Mouse (Mus musculus): ENCODE measurements around the gene Olfr1424. TPM values are rescaled to one million over a fixed set of nuclear protein-coding genes. Genes with fewer than 3 reads are reported as not detected.
"Not testable (repeated sequence)": the region's sequence is repeated elsewhere in the genome, so short reads cannot be mapped to it uniquely, and the experiment has no call there.

Gene Olfr1424
- polyA plus RNA-seq (2014; fragmentation: Nextera tagmentation; extraction: Ambion mirVana): not detected in 2 replicates

DNA sequence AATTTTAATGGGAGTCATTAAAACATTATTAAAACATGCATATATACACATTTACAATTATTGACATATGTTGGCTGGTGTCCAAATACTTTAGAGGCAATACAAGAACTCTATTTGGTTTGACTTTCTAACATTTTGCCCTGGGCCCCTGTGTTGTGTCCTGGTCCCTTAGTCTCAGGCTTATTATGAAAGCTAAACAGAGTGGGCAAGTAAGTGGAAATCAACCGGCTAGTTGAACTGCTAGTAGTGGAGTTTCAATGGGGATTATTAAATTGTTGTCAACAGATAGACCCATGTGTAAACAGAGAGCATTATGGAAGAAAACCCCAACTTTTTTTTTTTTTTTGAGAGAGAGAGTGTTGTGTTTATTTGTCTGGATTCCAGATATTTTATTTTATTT, at the start of gene Olfr1424:
TSS of gene Olfr1424 (minus strand) at position 101 of the 400 bp plus-strand sequence.
- not testable (repeated sequence) for H3K36me3 ChIP-seq (ENCODE audit: control insufficient read depth, insufficient read depth, low read length); H3K9ac ChIP-seq (ENCODE audit: low read length); H3K9me3 ChIP-seq (ENCODE audit: control insufficient read depth, low read length); H3K4me2 ChIP-seq (ENCODE audit: low read depth, severe bottlenecking); H3K27me3 ChIP-seq (ENCODE audit: control insufficient read depth, insufficient read depth, low read length); H3K27ac ChIP-seq (replicated peaks; ENCODE audit: low read depth, low read length); DNase-seq (ENCODE audit: low spot score); H3K4me3 ChIP-seq (ENCODE audit: low read depth, low read length); ATAC-seq (ENCODE audit: insufficient number of reproducible peaks, low FRiP score, low TSS enrichment, low read depth); H3K4me1 ChIP-seq (ENCODE audit: control insufficient read depth, insufficient read depth, low read length)
- 94% methylated on average over 1 of the region's 1 CpGs for WGBS

DNA sequence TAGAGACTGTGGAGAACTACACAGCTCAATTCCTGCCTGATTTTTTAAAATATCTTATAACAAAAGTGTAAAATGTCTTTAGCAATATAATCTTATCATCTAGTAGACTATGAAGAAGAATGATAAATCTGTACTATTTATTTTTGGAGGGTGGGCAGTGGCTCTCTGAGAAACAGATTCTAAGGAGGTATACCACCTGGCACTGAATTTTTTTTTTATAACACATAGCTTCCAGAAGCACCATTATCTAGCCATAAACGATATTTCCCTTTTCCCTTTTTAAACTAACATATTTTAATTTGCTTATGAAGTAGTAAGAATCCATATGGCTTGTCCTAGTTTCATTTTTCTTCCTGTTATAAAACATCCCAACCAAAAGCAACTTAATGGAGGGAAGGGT, 42.1 kb upstream of the Olfr1424 start:
- Histone ChIP-seq H3K36me3 (ENCODE audit: control insufficient read depth, insufficient read depth, low read length) (no peaks in the 10 kb centered on the region), H3K9me3 (ENCODE audit: control insufficient read depth, low read length) (0 out of 2 replicates have a peak, but pooled peaks cover 3% of the 10 kb centered on the region), H3K27ac (replicated peaks; ENCODE audit: low read depth, low read length) (no peak overlapping the region), H3K9ac (ENCODE audit: low read length) (no peak overlapping the region), H3K4me1 (ENCODE audit: control insufficient read depth, insufficient read depth, low read length) (no peaks in the 10 kb centered on the region), H3K27me3 (ENCODE audit: control insufficient read depth, insufficient read depth, low read length) (no peaks in the 10 kb centered on the region), H3K4me2 (ENCODE audit: low read depth, severe bottlenecking) (no peak overlapping the region), H3K4me3 (ENCODE audit: low read depth, low read length) (no peak overlapping the region)
- DNase-seq (ENCODE audit: low spot score) (no peak), ATAC-seq (ENCODE audit: insufficient number of reproducible peaks, low FRiP score, low TSS enrichment, low read depth) (no peak)
- 69% methylated on average over 1 of the region's 1 CpGs for WGBS

DNA sequence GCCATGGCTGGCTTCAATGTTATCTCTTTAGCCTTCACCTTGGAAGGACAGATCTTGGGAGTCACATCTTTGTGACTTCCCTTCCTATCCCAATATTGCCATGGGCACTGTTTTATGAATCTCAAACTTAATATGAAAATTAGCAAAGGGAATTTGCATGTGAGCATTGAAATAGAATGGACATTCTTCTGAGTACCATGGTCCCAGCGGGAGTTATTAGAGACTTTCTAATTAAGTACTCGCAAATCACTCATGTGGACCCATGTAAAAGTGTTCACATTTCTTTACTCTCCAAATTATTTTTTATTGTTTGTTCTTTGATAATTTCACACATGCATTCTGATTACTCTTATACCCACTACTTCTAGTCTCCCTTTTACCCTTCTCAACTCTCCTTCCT, 40.8 kb upstream of the Olfr1424 start, which contains the start of gene Olfr1427:
TSS of gene Olfr1427 (minus strand) at position 101 of the 400 bp plus-strand sequence.
- DNase-seq (ENCODE audit: low spot score) (no peak), ATAC-seq (ENCODE audit: insufficient number of reproducible peaks, low FRiP score, low TSS enrichment, low read depth) (no peak)
- no peaks in the 10 kb centered on the region for H3K36me3 ChIP-seq (ENCODE audit: control insufficient read depth, insufficient read depth, low read length)
- H3K4me1 ChIP-seq (ENCODE audit: control insufficient read depth, insufficient read depth, low read length): no peaks in the 10 kb centered on the region
- H3K4me2 ChIP-seq (ENCODE audit: low read depth, severe bottlenecking): no peak within 1 kb of the TSS
- 95% methylated on average over 2 of the region's 2 CpGs for WGBS
- no peak within 1 kb of the TSS for H3K4me3 ChIP-seq (ENCODE audit: low read depth, low read length)
- no peak within 1 kb of the TSS for H3K27ac ChIP-seq (replicated peaks; ENCODE audit: low read depth, low read length)
- no peak within 1 kb of the TSS for H3K9ac ChIP-seq (ENCODE audit: low read length)
- H3K27me3 ChIP-seq (ENCODE audit: control insufficient read depth, insufficient read depth, low read length): no peaks in the 10 kb centered on the region
- H3K9me3 ChIP-seq (ENCODE audit: control insufficient read depth, low read length): no peaks in the 10 kb centered on the region

DNA sequence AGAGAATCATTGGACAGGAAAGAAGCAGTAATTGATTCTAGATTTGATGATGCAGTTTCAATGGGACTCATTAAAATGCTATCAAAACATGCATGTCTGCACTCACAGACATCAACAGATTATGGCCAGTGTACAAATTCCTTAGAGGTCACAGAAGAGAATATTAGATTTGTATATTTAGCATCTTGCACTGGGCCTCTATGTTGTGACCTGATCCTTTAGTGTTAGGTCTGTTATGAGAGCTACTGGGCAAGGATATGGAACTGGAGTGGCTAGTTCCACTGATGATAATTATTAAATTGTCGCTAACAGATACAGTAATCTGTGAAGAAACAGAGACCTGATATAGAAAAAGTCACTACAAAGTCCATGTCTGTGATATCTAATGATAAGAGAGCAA, 29.4 kb upstream of the Olfr1424 start, which contains the start of gene Olfr1426:
TSS of gene Olfr1426 (minus strand) at position 101 of the 400 bp plus-strand sequence.
- H3K9me3 ChIP-seq (ENCODE audit: control insufficient read depth, low read length): no peaks in the 10 kb centered on the region
- no peak within 1 kb of the TSS for H3K4me2 ChIP-seq (ENCODE audit: low read depth, severe bottlenecking)
- no peaks in the 10 kb centered on the region for H3K4me1 ChIP-seq (ENCODE audit: control insufficient read depth, insufficient read depth, low read length)
- no peak for ATAC-seq (ENCODE audit: insufficient number of reproducible peaks, low FRiP score, low TSS enrichment, low read depth)
- no peak within 1 kb of the TSS for H3K9ac ChIP-seq (ENCODE audit: low read length)
- H3K36me3 ChIP-seq (ENCODE audit: control insufficient read depth, insufficient read depth, low read length): no peaks in the 10 kb centered on the region
- H3K4me3 ChIP-seq (ENCODE audit: low read depth, low read length): no peak within 1 kb of the TSS
- no peak within 1 kb of the TSS for H3K27ac ChIP-seq (replicated peaks; ENCODE audit: low read depth, low read length)
- H3K27me3 ChIP-seq (ENCODE audit: control insufficient read depth, insufficient read depth, low read length): no peaks in the 10 kb centered on the region
- WGBS: 80% methylated on average over 1 of the region's 1 CpGs
- DNase-seq (ENCODE audit: low spot score): no peak

DNA sequence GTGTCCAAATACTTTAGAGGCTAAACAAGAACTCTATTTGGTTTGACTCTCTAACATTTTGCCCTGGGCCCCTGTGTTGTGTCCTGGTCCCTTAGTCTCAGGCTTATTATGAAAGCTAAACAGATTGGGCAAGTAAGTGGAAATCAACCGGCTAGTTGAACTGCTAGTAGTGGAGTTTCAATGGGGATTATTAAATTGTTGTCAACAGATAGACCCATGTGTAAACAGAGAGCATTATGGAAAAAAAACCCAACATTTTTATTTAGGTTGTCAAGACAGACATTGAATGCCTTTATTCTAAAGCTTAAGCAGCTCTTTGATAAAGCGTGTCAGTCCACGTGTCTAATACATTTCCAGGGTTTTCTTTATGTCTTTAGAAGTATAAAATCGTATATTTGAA, 15.1 kb upstream of the Olfr1424 start, which contains the start of gene Olfr1425:
TSS of gene Olfr1425 (minus strand) at position 101 of the 400 bp plus-strand sequence.
- 89% methylated on average over 4 of the region's 4 CpGs for WGBS
- H3K9me3 ChIP-seq (ENCODE audit: control insufficient read depth, low read length); H3K27me3 ChIP-seq (ENCODE audit: control insufficient read depth, insufficient read depth, low read length); H3K9ac ChIP-seq (ENCODE audit: low read length); H3K36me3 ChIP-seq (ENCODE audit: control insufficient read depth, insufficient read depth, low read length); H3K4me2 ChIP-seq (ENCODE audit: low read depth, severe bottlenecking); DNase-seq (ENCODE audit: low spot score); ATAC-seq (ENCODE audit: insufficient number of reproducible peaks, low FRiP score, low TSS enrichment, low read depth); H3K27ac ChIP-seq (replicated peaks; ENCODE audit: low read depth, low read length); H3K4me3 ChIP-seq (ENCODE audit: low read depth, low read length); H3K4me1 ChIP-seq (ENCODE audit: control insufficient read depth, insufficient read depth, low read length): not testable (repeated sequence)

DNA sequence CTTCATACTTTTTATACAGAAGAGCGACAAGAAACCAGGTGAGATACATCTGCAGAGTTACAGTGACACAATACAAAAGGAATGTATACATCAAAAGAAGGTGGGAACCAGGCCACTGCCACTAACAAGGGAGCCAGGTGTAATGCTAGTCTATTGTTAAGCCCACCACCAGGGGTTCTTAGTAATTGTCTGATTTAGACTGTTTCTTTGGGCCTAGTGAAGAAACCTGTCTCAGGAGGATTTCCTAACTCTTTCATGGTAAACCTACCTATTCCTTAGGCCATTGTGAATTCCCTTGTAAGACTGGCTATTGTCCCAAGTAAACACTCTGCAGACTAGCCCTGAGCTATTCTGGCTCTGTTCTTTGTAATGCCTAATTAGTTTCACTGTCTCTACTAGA, 7.1 kb upstream of the Olfr1424 start:
- H3K4me3 ChIP-seq (ENCODE audit: low read depth, low read length); H3K4me1 ChIP-seq (ENCODE audit: control insufficient read depth, insufficient read depth, low read length); DNase-seq (ENCODE audit: low spot score); H3K9ac ChIP-seq (ENCODE audit: low read length); H3K36me3 ChIP-seq (ENCODE audit: control insufficient read depth, insufficient read depth, low read length); H3K27me3 ChIP-seq (ENCODE audit: control insufficient read depth, insufficient read depth, low read length); H3K9me3 ChIP-seq (ENCODE audit: control insufficient read depth, low read length); H3K4me2 ChIP-seq (ENCODE audit: low read depth, severe bottlenecking); ATAC-seq (ENCODE audit: insufficient number of reproducible peaks, low FRiP score, low TSS enrichment, low read depth); H3K27ac ChIP-seq (replicated peaks; ENCODE audit: low read depth, low read length): not testable (repeated sequence)
- 85% methylated on average over 1 of the region's 1 CpGs for WGBS

DNA sequence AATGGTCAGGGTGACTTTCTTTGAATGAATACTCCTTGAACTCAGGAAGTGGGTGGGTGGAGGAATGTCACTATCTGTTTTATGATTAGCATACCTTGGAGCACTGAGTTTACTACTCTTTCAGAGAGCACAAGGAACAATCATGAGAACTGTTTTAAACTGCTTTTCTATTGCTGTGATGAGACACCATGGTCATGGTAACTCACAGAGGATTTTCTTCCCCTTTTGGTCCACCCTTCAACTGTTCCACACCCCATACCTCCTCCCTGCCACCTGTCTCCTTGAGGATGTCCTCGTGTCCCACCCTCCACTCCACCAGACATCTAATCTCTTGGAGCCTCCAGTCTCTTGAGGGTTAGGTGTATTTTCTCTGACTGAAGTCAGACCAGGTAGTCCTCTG, 5.3 kb upstream of the Olfr1424 start:
- H3K4me3 ChIP-seq (ENCODE audit: low read depth, low read length); H3K27ac ChIP-seq (replicated peaks; ENCODE audit: low read depth, low read length); H3K4me1 ChIP-seq (ENCODE audit: control insufficient read depth, insufficient read depth, low read length); DNase-seq (ENCODE audit: low spot score); H3K9me3 ChIP-seq (ENCODE audit: control insufficient read depth, low read length); H3K27me3 ChIP-seq (ENCODE audit: control insufficient read depth, insufficient read depth, low read length); ATAC-seq (ENCODE audit: insufficient number of reproducible peaks, low FRiP score, low TSS enrichment, low read depth); H3K4me2 ChIP-seq (ENCODE audit: low read depth, severe bottlenecking); H3K36me3 ChIP-seq (ENCODE audit: control insufficient read depth, insufficient read depth, low read length); H3K9ac ChIP-seq (ENCODE audit: low read length): not testable (repeated sequence)
- 58% methylated on average over 1 of the region's 1 CpGs for WGBS

DNA sequence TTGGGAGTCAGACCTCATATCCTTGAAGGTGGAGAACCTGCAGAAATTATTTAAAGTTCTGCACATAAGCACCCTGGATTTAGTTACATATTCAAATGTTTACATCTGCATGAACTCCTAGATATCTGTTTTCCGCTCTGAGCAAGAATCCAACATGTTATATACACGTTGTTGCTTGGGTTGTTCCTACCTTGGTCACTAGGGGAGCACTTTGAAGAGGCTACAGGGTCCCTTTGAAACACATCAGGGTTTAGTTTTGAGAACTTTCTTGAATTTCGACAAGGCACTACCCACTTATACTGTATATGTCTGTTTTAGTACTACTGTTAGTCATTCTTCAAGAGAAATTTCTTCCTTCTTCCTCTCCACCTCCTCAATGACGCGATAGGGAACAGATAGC, 19.3 kb downstream of the Olfr1424 start:
- Histone ChIP-seq H3K9me3 (ENCODE audit: control insufficient read depth, low read length) (no peaks in the 10 kb centered on the region), H3K27ac (replicated peaks; ENCODE audit: low read depth, low read length) (no peak overlapping the region), H3K4me2 (ENCODE audit: low read depth, severe bottlenecking) (no peak overlapping the region), H3K9ac (ENCODE audit: low read length) (no peak overlapping the region), H3K4me3 (ENCODE audit: low read depth, low read length) (no peak overlapping the region), H3K4me1 (ENCODE audit: control insufficient read depth, insufficient read depth, low read length) (no peaks in the 10 kb centered on the region), H3K36me3 (ENCODE audit: control insufficient read depth, insufficient read depth, low read length) (no peaks in the 10 kb centered on the region), H3K27me3 (ENCODE audit: control insufficient read depth, insufficient read depth, low read length) (no peaks in the 10 kb centered on the region)
- DNase-seq (ENCODE audit: low spot score) (no peak), ATAC-seq (ENCODE audit: insufficient number of reproducible peaks, low FRiP score, low TSS enrichment, low read depth) (no peak)
- 88% methylated on average over 5 of the region's 5 CpGs for WGBS

DNA sequence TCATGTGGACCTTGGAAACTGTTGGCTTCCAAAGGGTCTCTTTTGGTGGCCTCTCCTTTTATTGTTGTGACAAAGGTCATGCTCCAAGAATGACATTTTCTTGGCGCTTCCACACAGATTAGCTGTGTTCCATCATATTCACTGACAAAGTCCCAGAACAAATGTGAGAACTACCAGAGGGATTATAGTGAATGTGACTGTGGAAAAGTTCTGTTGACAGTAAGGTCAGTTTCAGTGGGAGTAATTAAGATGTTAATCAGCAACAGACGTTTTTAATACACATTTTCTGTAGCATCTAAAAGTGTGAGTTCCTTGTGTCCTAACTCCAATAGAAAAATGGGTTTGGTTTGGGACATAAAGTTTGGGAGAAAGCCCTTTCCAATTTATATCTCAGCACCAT, 21.3 kb downstream of the Olfr1424 start, which contains the start of gene Olfr1423:
TSS of gene Olfr1423 (minus strand) at position 101 of the 400 bp plus-strand sequence.
- no peak for DNase-seq (ENCODE audit: low spot score)
- no peak for ATAC-seq (ENCODE audit: insufficient number of reproducible peaks, low FRiP score, low TSS enrichment, low read depth)
- H3K27me3 ChIP-seq (ENCODE audit: control insufficient read depth, insufficient read depth, low read length): no peaks in the 10 kb centered on the region
- H3K27ac ChIP-seq (replicated peaks; ENCODE audit: low read depth, low read length): no peak within 1 kb of the TSS
- H3K9me3 ChIP-seq (ENCODE audit: control insufficient read depth, low read length): no peaks in the 10 kb centered on the region
- H3K4me2 ChIP-seq (ENCODE audit: low read depth, severe bottlenecking): no peak within 1 kb of the TSS
- H3K36me3 ChIP-seq (ENCODE audit: control insufficient read depth, insufficient read depth, low read length): no peaks in the 10 kb centered on the region
- no peaks in the 10 kb centered on the region for H3K4me1 ChIP-seq (ENCODE audit: control insufficient read depth, insufficient read depth, low read length)
- H3K4me3 ChIP-seq (ENCODE audit: low read depth, low read length): no peak within 1 kb of the TSS
- WGBS: 58% methylated on average over 2 of the region's 2 CpGs
- H3K9ac ChIP-seq (ENCODE audit: low read length): no peak within 1 kb of the TSS

All from limb, embryonic 11.5 days (tissue).